Comparison of ENCODE assay signal across 34 mouse cellular contexts in the genomic region with DNA sequence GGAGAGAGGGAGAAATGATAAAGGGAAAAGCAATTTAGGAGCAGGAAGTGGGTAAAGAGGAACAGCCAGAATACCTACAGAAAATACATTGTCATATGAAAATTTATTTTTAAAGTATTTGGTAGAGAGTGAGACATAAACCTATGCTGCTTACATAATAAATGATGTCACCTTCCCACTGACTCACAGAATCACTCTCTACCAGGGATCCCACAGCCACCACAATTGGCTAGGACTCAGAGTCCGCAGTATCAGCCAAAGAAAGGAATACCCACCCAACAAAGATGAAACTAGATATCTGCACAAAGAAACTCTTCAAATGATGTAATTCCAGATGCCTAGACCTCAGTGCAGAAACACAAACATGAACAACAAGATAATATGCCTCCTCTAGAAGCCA. TPM values are rescaled to one million over a fixed set of nuclear protein-coding genes. Genes with fewer than 3 reads are reported as not detected.
DNase-seq lines count a peak whose midpoint lies in the region; TF ChIP-seq lines count a peak whose summit lies in the region.
"Had no signal": no experiment of that assay in that cellular context is flagged by ENCODE, and none has a peak within 500 bp of the region (broad histone marks: within the 10 kb centered on the region; RNA-seq: fewer than 3 reads in every experiment).

No protein-coding gene starts in this region.

- TF ChIP-seq POLR2A in cerebellum, adult 2 months (IDR thresholded peaks at IDR 0.05; ENCODE audit: borderline replicate concordance, insufficient read depth, low read length), result no peak

- peaks cover 9% of the 10 kb centered on the region; the same call in 1 of the 2 replicates for H3K4me1 ChIP-seq in cerebellum, adult 2 months (ENCODE audit: control insufficient read depth, insufficient read depth, low read length)
- H3K4me1 ChIP-seq: forebrain, embryonic 13.5 days; heart, embryonic 10.5 days; heart, embryonic 15.5 days; hindbrain, embryonic 12.5 days; intestine, embryonic 15.5 days; limb, embryonic 10.5 days; limb, embryonic 15.5 days; liver, embryonic 13.5 days; megakaryocyte, embryonic 14.5 days; neural tube, embryonic 12.5 days had no signal

- DNase-seq in cerebellum, adult 2 months, result peak in 1 of 2 experiments; percentile 67
- no peak for DNase-seq in cerebellum, postnatal 36 days
- DNase-seq in layer of hippocampus, adult 9-11 months, result peak; percentile 9
- DNase-seq in layer of hippocampus, adult 8-10 months (ENCODE audit: low spot score in 2 of 2), result no peak
- DNase-seq in 3T3-L1 (ENCODE audit: low read depth, low spot score), result peak; percentile 26
- DNase-seq in brain, adult 2 months (ENCODE audit: low read depth, low spot score), result peak; percentile 76
- DNase-seq in thymus, adult 18-20 months, result no peak
- DNase-seq: adrenal gland, postnatal 10 days; B cell, adult 2 months; cerebellum, adult 18-20 months; cerebellum, postnatal 14 days; kidney, adult 2 months; kidney, postnatal 36 days; liver, embryonic 13.5 days; lung, adult 18-20 months; lung, postnatal 4 days; right cerebral cortex, postnatal 14 days; spleen, adult 18-20 months; thymus, adult 2 months; thymus, postnatal 4 days had no signal

- no peak for TF ChIP-seq CTCF in cerebellum, adult 2 months (IDR thresholded peaks at IDR 0.05; ENCODE audit: borderline replicate concordance, insufficient read depth, low read depth, low read length)

- no peaks in the 10 kb centered on the region for H3K27me3 ChIP-seq in cerebellum, adult 2 months (ENCODE audit: control insufficient read depth, insufficient read depth, low read length)
- H3K27me3 ChIP-seq: forebrain, embryonic 13.5 days; heart, embryonic 15.5 days; hindbrain, embryonic 12.5 days; intestine, embryonic 15.5 days; limb, embryonic 15.5 days; liver, embryonic 13.5 days; megakaryocyte, embryonic 14.5 days; midbrain, embryonic 12.5 days; neural tube, embryonic 12.5 days had no signal

- H3K27ac ChIP-seq in cerebellum, adult 2 months (ENCODE audit: insufficient read depth, low read length), result peak overlapping the region; percentile 47; the same call in 1 of the 2 replicates
- H3K27ac ChIP-seq: forebrain, embryonic 13.5 days; heart, embryonic 10.5 days; heart, embryonic 15.5 days; hindbrain, embryonic 12.5 days; hindbrain, postnatal 0 days; intestine, embryonic 15.5 days; limb, embryonic 10.5 days; limb, embryonic 15.5 days; liver, embryonic 13.5 days; midbrain, embryonic 12.5 days; neural tube, embryonic 12.5 days had no signal

- WGBS in cerebellum, adult 2 months, result 19% methylated on average over 1 of the region's 1 CpGs

- H3K4me3 ChIP-seq in cerebellum, adult 2 months (replicated peaks; ENCODE audit: insufficient read depth, low read depth, low read length), result no peak overlapping the region
- H3K4me3 ChIP-seq: forebrain, embryonic 13.5 days; heart, embryonic 10.5 days; heart, embryonic 15.5 days; hindbrain, embryonic 12.5 days; intestine, embryonic 15.5 days; limb, embryonic 10.5 days; limb, embryonic 15.5 days; liver, embryonic 13.5 days; megakaryocyte, embryonic 14.5 days; midbrain, embryonic 12.5 days; myocyte; neural tube, embryonic 12.5 days had no signal

RNA-seq across cellular contexts. Expression of a gene that starts 12.0 kb away (rescaled TPM):
- 20.0 and 25.4 TPM in 2 replicates for polyA plus RNA-seq in cerebellum, adult 2 months (2012; rRNA removed)
- 100 to 1,000 TPM; 114 to 148 (median 127) TPM for total RNA-seq in layer of hippocampus, adult 8-10 months (2022)
- total RNA-seq: granulocyte monocyte progenitor cell, adult 5-6 weeks; heart, postnatal 25 days had no signal
- polyA plus RNA-seq: myocyte had no signal

Comparison
In these comparisons a context has a peak if more than half of its experiments do, and no peak if none do; other contexts are left out.
1. DNase-seq: peak in layer of hippocampus, adult 9-11 months (single experiment), 3T3-L1 (single experiment) and brain, adult 2 months (single experiment); none in cerebellum, postnatal 36 days (0 of 2), layer of hippocampus, adult 8-10 months (0 of 2) and thymus, adult 18-20 months (0 of 2).